Mouse (Mus musculus) T-helper 17 cell (primary cell): ENCODE results near the gene Grpel1.

Source experiments
- in situ Hi-C, 2 experiments: fragments of 300-600 bp; cut with MboI, MseI; formaldehyde crosslinking; loops; 1 replicate in 1 of 2; 2 replicates in 1 of 2; pipeline ENCODE4 v1.15.1; 2025; ENCODE audit warnings: high pct_unique_total_duplicates in 2 of 2

Grpel1 gene

GRCm38 (mm10) chr5:36460712-36461111 lies 4.1 kb upstream of the Grpel1 start:
- in situ Hi-C loops = loop anchor here (5.0 kb wide), 2 partner anchors 122 to 282 kb away; no protein-coding TSS in a partner anchor

GRCm38 (mm10) chr5:36461231-36461630 lies 3.6 kb upstream of the Grpel1 start:
- in situ Hi-C loops = loop anchor here (5.0 kb wide), 2 partner anchors 121 to 281 kb away; no protein-coding TSS in a partner anchor

GRCm38 (mm10) chr5:36462810-36463209 lies 2.0 kb upstream of the Grpel1 start:
- in situ Hi-C loops = loop anchor here (5.0 kb wide), 2 partner anchors 119 to 279 kb away; no protein-coding TSS in a partner anchor

DNA sequence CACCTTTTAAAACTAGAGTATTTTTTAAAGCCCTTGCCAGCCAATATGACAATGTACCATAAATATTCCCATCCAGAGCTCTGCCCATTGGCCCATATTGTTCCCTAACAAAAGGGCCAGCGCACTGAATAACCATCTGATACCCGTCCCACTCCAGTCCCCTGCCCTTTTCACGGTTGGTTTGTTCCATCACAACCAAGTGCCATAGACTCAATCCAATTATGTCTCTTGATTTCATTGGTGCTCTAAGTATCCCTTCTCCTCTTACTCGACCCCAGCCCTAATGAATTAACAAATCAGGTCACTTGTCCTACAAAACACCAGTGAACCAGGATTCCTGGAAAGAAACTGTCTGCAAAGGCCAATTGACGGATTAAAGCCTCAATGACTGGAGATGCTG lies 1.4 kb upstream of the Grpel1 start:
- in situ Hi-C loops = loop anchor here (5.0 kb wide), 2 partner anchors 119 to 279 kb away; no protein-coding TSS in a partner anchor

DNA sequence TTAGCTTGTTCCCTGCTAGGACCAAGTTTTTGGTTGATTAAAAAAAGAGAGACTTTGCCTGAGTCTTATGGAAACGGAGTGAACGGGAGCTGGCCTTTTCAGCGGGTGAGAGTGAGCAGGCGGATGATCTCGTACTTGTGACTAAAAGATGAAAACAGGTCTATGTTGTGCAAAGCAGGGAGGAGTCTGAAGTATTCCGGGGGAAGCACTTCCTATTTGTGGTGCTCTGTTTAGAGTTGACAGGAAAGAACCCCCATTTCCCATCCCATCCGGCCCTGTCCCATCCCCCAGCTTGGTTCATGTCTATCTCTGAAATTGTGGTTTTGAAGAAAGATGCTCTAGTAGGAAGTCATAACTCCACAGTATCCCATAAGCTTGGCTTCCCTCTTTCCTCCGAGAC lies 1.1 kb downstream of the Grpel1 start:
- in situ Hi-C loops = no loop called here

- in situ Hi-C loops = no loop called here
Observed at GRCm38 (mm10) chr5:36471206-36471605, 6.4 kb downstream of the Grpel1 start.

DNA sequence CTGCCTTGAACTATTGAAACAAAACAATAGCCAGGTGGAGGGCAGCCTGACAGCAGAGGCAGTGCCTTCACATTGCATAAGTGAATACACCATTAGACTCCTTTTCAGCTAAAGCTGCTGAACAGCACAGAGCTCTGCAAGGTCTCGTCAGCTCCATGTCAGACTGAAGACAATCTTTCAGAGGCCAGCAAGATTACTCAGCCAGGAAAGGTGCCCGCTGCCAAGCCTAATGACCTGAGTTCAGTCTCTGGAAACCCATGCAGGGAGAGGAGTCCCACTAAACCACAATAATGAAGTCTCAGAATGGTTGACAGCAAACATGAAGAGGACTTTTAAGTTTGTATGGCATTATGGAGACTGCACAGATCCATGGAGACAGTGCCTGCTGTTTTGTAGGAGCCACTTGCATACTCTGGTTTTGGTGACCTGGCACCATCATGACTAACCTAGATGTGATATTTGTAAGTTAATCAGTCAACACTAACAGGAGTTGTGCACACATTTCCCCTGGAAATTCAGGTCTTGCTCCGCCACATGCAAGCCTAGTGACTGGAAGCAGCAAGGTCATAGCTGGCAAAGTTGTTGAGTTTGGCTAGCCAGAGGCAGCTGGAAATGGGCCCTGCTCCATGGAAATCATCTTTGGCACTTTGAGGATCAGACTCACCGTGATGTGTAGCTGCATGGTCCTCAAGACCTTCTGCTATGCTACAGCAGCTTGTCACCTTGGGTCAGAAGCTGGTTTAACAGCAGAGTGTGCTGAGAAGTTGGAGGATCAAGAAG lies 8.3 kb downstream of the Grpel1 start:
- in situ Hi-C loops = no loop called here

DNA sequence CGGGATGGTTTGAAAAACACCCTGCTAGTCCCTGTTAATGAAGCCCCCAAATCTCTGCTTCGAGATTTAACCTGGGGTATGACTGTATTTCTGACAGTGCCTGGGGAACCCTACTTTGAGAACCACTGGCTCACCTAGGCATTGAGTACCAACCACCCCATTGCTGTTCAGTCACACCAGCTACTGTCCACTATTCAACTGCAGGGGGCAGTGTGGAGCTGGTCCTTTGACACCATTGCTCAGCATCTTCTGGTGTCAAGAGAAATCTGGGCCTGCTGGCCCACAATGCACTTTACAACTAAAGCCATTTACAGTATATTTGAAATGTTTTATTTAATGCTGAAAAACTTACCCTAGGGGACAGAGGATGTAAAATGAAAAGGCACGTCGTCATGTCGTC lies 9.5 kb downstream of the Grpel1 start:
- in situ Hi-C loops = no loop called here

DNA sequence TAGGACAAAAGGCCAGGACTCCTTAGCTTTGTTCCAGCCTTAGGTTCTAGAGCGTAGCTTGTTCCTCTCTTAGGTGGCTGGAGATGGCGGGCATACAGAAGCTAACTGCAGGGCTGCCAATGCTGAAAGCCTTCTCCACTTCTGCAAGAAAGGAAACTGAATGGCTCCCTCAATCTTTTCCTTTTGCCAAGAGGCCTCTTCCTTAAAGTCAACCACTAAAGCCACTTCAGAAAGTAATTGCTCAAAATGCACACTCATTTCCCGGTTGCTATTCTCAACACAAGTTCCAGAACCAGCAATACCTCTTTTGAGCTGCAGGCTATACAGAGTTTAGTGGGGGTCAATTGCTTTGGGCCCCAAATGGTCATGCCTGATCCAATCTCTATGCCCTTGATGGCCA lies 12.7 kb downstream of the Grpel1 start:
- in situ Hi-C loops = no loop called here

GRCm38 (mm10) chr5:36478540-36479420 lies 14.0 kb downstream of the Grpel1 start:
- in situ Hi-C loops = no loop called here

DNA sequence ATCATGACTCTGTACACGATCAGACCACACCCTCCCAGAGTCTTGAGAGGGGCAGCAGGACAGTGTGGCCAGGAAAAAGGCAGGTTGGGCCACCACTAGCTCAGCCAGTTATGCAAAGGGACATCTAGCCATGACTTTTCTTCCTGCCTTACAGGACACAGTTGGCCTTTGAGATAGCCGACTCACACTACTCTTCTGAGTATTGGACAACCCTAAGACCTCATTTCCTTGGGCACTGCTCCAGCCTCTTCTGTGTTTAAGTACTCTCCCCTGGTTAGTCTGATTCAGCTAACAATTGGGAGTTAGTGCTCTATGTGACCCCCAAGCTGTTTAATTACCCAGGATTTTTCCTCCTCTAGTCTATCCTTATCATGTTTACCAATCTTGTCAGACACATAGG lies 14.9 kb downstream of the Grpel1 start:
- in situ Hi-C loops = loop anchor here in 1 of 2 experiments (5.0 kb wide), 2 partner anchors 53 to 103 kb away; no protein-coding TSS in a partner anchor

DNA sequence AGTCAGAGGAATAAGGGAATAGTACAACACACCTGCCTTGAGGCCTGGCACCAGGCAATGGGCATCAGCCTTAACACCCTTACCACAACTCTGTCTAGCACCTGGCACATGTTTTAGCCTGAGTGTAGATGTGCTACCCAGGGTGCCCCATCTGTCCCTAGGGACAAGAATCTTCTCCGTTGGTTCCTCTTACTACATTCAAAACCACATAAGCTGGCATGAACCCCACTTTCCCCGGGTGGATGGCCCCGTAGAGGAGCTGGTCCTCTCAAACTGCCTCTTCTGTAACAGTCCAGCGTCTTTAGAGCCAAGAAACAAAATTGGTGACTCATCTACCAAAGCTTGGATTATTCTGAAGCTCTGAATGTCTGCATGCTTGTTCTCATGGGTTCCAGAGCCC lies 15.6 kb downstream of the Grpel1 start:
- in situ Hi-C loops = loop anchor here in 1 of 2 experiments (5.0 kb wide), 2 partner anchors 52 to 102 kb away; no protein-coding TSS in a partner anchor

DNA sequence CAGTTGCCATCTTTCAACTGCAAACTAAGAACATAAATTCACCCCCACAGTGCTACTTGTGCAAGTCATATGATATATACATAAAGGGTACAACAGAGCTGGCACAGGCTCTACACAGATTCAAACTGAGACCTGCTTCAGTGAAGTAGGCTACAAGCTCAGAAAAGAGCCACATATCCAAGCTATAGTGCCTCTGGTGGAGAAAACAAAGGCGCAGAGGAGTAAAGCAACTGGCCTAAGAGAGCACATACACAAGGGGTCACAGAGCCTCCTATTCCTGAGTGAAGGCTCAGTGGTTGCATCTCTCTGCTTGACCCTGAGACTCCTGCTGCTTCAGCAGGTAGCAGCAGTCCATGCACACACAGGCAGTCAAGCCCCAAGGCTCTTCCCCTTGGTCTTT lies 16.3 kb downstream of the Grpel1 start:
- in situ Hi-C loops = loop anchor here in 1 of 2 experiments (5.0 kb wide), 2 partner anchors 51 to 101 kb away; no protein-coding TSS in a partner anchor

- in situ Hi-C loops = loop anchor here in 1 of 2 experiments (5.0 kb wide), 2 partner anchors 49 to 99 kb away; no protein-coding TSS in a partner anchor
Observed at GRCm38 (mm10) chr5:36483203-36484101, 18.7 kb downstream of the Grpel1 start.

GRCm38 (mm10) chr5:36484171-36484990 lies 19.6 kb downstream of the Grpel1 start, which contains the start of the genes Tada2b and Ccdc96:
TSS of gene Tada2b (minus strand) at chr5:36484285.
TSS of gene Ccdc96 (plus strand) at chr5:36484588.
- in situ Hi-C loops = loop anchor here in 1 of 2 experiments (5.0 kb wide), 2 partner anchors 48 to 98 kb away; no protein-coding TSS in a partner anchor

DNA sequence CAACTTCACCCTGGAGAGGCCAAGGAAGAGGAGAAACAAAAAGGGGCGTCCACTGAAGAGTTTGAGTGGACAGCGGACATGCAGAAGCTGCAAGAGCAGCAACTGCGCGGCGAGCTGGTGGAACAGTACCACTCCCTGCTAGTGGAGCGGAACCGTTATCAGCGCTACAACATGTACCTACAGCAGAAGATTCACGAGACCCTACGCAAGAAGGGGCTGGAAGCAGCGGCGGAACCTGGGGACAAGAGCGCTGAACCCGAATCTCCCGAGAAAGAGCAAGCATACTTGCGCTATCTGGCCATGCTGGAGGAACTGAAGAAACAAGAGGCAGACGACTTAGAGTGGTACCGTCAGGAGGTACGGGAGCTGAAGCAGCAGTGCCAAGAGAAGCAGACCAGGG lies 20.5 kb downstream of the Grpel1 start:
- in situ Hi-C loops = no loop called here

DNA sequence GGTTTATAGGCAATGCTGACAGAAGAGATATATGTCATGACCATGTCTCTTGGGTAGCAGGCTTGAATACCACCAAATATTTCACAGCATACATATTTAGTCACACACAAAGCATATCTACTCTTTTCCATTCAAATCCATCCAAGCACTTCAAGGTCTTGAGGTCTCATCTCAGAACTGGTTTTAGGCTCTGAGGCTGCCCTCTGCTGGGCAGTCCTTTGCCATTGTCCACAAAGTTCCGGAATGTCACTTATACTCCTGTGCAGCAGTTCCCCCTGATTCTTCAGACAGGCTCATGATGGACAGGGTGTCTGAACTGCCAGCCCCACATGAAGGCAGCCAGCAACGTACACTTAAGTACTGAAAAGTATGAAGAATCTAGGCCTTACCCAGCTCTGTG lies 24.4 kb downstream of the Grpel1 start:
- in situ Hi-C loops = no loop called here

DNA sequence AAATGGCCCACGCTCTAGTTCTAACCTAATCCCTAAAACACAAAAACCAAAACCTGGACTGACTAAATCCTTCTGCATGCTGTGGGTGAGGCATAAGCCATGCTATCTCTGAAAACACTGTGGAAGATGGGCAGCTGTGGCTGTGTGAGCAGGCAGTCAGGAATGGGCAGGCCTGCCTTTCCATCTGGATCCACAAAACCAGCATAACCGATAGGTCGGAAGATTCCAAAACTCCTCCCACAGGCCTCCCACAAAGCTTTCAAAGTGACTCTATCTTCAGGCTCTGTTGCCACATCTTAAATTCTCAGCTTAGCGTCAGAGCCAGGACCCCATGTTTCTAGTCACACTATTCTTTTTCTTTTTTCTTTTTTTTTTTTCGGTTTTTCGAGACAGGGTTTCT lies 29.1 kb downstream of the Grpel1 start:
- in situ Hi-C loops = no loop called here

DNA sequence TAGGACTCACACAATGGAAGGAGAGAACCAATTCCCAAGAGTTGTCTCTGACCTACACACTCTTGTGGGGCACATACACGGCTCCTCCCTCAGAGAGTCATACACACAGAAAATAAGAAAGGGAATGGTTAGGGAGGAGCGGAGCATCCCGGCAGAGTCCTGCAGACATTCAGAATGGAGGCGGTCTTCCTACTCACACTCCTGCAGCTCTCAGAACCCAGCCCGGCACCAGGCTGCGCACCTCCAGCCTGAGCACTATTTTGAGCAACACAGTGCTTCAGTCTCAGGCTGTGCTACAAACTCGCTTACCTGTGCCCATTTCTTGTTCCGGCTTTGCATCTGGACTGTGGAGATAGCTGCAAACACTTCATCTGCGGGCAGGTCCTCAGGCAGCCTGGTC lies 29.9 kb downstream of the Grpel1 start:
- in situ Hi-C loops = no loop called here

DNA sequence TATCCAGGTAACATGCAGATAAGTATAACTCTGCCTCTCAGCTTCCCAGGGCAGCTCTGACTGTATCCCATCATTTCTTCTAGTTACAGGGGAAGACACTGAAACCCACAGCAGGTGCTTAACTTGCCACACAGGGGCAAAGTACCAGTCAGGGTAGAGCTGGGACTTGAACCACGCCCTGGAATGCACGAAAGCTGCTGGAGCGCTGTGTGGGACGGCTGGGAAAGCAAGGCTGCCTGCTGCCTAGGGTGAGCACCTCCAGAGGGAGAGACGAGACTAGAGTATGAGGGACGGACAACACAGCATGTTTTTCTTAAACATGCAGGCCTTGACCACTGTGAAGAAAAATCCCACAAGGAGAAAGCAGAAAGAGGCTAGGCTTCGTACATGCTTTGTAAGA lies 40.4 kb downstream of the Grpel1 start:
- in situ Hi-C loops = no loop called here
